Mouse (Mus musculus) inflammation-experienced regulatory T-cells (primary cell): ENCODE data around the gene Slc22a29. TPM values are rescaled to one million over a fixed set of nuclear protein-coding genes. Genes with fewer than 3 reads are reported as not detected.

Source experiments
- polyA plus RNA-seq, 2 experiments: library from polyadenylated mRNA; unstranded; fragments of 100-300 nt; shearing (Covaris generic); gene quantifications; one replicate each; pipeline ENCODE4 v1.2.1; 2017

Gene Slc22a29
- under 1 TPM in 1 of 2 experiments, not detected in 1; 0.53 TPM for polyA plus RNA-seq

DNA sequence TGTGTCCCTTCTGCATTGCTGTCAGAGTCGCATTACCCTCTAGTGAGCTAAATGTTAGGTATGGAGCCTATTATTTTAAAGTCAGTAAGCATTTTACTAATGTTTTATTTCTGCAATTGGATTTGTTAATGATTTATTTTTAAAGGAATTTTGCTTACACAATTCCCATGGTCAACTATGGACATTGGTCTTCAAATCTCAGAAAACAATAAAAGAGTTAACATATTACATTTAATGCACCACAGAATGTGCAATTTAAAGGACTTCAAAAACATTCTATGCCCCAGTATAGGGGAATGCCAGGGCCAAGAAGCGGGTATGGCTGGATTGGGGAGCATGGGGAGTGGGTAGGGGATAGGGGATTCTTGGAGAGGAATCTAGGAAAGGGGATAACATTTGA is at the start of gene Slc22a29:
Gene Slc22a29, minus strand, starts transcription at position 101 of the 400 bp plus-strand sequence.

DNA sequence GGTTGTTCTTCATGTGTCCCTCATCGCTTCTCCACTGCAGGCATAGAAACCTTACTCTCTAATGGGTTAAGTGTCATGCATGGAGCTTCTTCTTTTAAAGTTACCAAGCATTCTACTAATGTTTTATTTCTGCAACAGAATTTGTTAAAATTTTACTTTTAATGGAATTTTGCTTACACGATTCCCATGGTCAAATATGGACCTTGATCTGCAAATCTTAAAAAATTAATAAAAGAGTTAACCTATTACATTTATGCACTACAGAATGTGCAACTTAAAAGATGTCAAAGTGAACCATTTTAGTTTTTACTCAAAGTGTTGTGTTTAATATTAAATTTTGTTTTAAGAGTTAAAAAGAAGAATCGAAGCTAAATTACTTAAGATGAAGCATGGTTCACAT is 86.8 kb downstream of the Slc22a29 start, which contains the start of gene Slc22a28:
Gene Slc22a28, minus strand, starts transcription at position 102 of the 400 bp plus-strand sequence.

Other genes with a start within 250 kb of the Slc22a29 start
- gene Slc22a28, start 86.9 kb downstream of the Slc22a29 start, polyA plus RNA-seq, result not detected
- gene Slc22a30, start 186.2 kb upstream of the Slc22a29 start, polyA plus RNA-seq, result under 1 TPM; 0.13 to 0.37 TPM